Mouse (Mus musculus): ENCODE measurements around the gene Cdh6. TPM values are rescaled to one million over a fixed set of nuclear protein-coding genes. Genes with fewer than 3 reads are reported as not detected.

The Cdh6 gene
- polyA plus RNA-seq (2015; fragmentation: Nextera tagmentation; extraction: Ambion mirVana): 2.7 and 3.0 TPM in 2 replicates

- Histone ChIP-seq H3K9me3 (ENCODE audit: control insufficient read depth) (no peaks in the 10 kb centered on the region), H3K27me3 (replicated peaks; ENCODE audit: control insufficient read depth, insufficient read depth, low read length) (peaks cover 13% of the 10 kb centered on the region; the same call in 1 of the 2 replicates), H3K27ac (ENCODE audit: low read depth, low read length) (no peak within 1 kb of the TSS), H3K4me2 (replicated peaks; ENCODE audit: low read depth) (peak within 1 kb of the TSS; percentile 73), H3K36me3 (ENCODE audit: control insufficient read depth, insufficient read depth) (no peaks in the 10 kb centered on the region), H3K9ac (ENCODE audit: low read depth, low read length) (no peak within 1 kb of the TSS), H3K4me3 (ENCODE audit: low read depth, low read length) (peak within 1 kb of the TSS; percentile 49), H3K4me1 (replicated peaks; ENCODE audit: control insufficient read depth, insufficient read depth, low read length) (no peaks in the 10 kb centered on the region)
- peak; percentile 46 for ATAC-seq
- TF ChIP-seq CTCF (IDR thresholded peaks at IDR 0.05; ENCODE audit: low read depth): peak; percentile 33
- 2% methylated on average over 42 of the region's 42 CpGs for WGBS
These were observed at the start of gene Cdh6 for GRCm38 (mm10) chr15:13173071-13173778. Gene Cdh6 (minus strand): TSS chr15:13173675.

GRCm38 (mm10) chr15:13219727-13220454 lies 46.4 kb upstream of the Cdh6 start:
- Histone ChIP-seq H3K4me1 (replicated peaks; ENCODE audit: control insufficient read depth, insufficient read depth, low read length) (no peaks in the 10 kb centered on the region), H3K27me3 (replicated peaks; ENCODE audit: control insufficient read depth, insufficient read depth, low read length) (no peaks in the 10 kb centered on the region), H3K4me2 (replicated peaks; ENCODE audit: low read depth) (no peak overlapping the region), H3K36me3 (ENCODE audit: control insufficient read depth, insufficient read depth) (no peaks in the 10 kb centered on the region), H3K27ac (ENCODE audit: low read depth, low read length) (no peak overlapping the region), H3K9me3 (ENCODE audit: control insufficient read depth) (no peaks in the 10 kb centered on the region), H3K4me3 (ENCODE audit: low read depth, low read length) (no peak overlapping the region), H3K9ac (ENCODE audit: low read depth, low read length) (no peak overlapping the region)
- no peak for ATAC-seq
- 84% methylated on average over 9 of the region's 9 CpGs for WGBS
- TF ChIP-seq CTCF (IDR thresholded peaks at IDR 0.05; ENCODE audit: low read depth): no peak

GRCm38 (mm10) chr15:13217800-13218199 lies 44.3 kb upstream of the Cdh6 start:
- H3K9ac ChIP-seq (ENCODE audit: low read depth, low read length): no peak overlapping the region
- H3K4me3 ChIP-seq (ENCODE audit: low read depth, low read length): no peak overlapping the region
- no peak for ATAC-seq
- no peaks in the 10 kb centered on the region for H3K4me1 ChIP-seq (replicated peaks; ENCODE audit: control insufficient read depth, insufficient read depth, low read length)
- no peak overlapping the region for H3K27ac ChIP-seq (ENCODE audit: low read depth, low read length)
- 93% methylated on average over 3 of the region's 3 CpGs for WGBS
- H3K27me3 ChIP-seq (replicated peaks; ENCODE audit: control insufficient read depth, insufficient read depth, low read length): no peaks in the 10 kb centered on the region
- no peak overlapping the region for H3K4me2 ChIP-seq (replicated peaks; ENCODE audit: low read depth)
- TF ChIP-seq CTCF (IDR thresholded peaks at IDR 0.05; ENCODE audit: low read depth): no peak
- no peaks in the 10 kb centered on the region for H3K9me3 ChIP-seq (ENCODE audit: control insufficient read depth)
- no peaks in the 10 kb centered on the region for H3K36me3 ChIP-seq (ENCODE audit: control insufficient read depth, insufficient read depth)

- TF ChIP-seq CTCF (IDR thresholded peaks at IDR 0.05; ENCODE audit: low read depth): no peak
- Histone ChIP-seq H3K9me3 (ENCODE audit: control insufficient read depth) (no peaks in the 10 kb centered on the region), H3K4me3 (ENCODE audit: low read depth, low read length) (no peak overlapping the region), H3K27me3 (replicated peaks; ENCODE audit: control insufficient read depth, insufficient read depth, low read length) (no peaks in the 10 kb centered on the region), H3K4me2 (replicated peaks; ENCODE audit: low read depth) (no peak overlapping the region), H3K27ac (ENCODE audit: low read depth, low read length) (no peak overlapping the region), H3K4me1 (replicated peaks; ENCODE audit: control insufficient read depth, insufficient read depth, low read length) (no peaks in the 10 kb centered on the region), H3K36me3 (ENCODE audit: control insufficient read depth, insufficient read depth) (no peaks in the 10 kb centered on the region), H3K9ac (ENCODE audit: low read depth, low read length) (no peak overlapping the region)
- no peak for ATAC-seq
- 82% methylated on average over 1 of the region's 1 CpGs for WGBS
These were observed 43.7 kb upstream of the Cdh6 start for GRCm38 (mm10) chr15:13217161-13217560.

- H3K27ac ChIP-seq (ENCODE audit: low read depth, low read length): no peak overlapping the region
- H3K36me3 ChIP-seq (ENCODE audit: control insufficient read depth, insufficient read depth): no peaks in the 10 kb centered on the region
- no peak for ATAC-seq
- 94% methylated on average over 1 of the region's 1 CpGs for WGBS
- H3K4me2 ChIP-seq (replicated peaks; ENCODE audit: low read depth): no peak overlapping the region
- no peak for TF ChIP-seq CTCF (IDR thresholded peaks at IDR 0.05; ENCODE audit: low read depth)
- no peaks in the 10 kb centered on the region for H3K9me3 ChIP-seq (ENCODE audit: control insufficient read depth)
- no peaks in the 10 kb centered on the region for H3K4me1 ChIP-seq (replicated peaks; ENCODE audit: control insufficient read depth, insufficient read depth, low read length)
- H3K4me3 ChIP-seq (ENCODE audit: low read depth, low read length): no peak overlapping the region
- H3K27me3 ChIP-seq (replicated peaks; ENCODE audit: control insufficient read depth, insufficient read depth, low read length): no peaks in the 10 kb centered on the region
- no peak overlapping the region for H3K9ac ChIP-seq (ENCODE audit: low read depth, low read length)
These were observed 39.5 kb upstream of the Cdh6 start for GRCm38 (mm10) chr15:13212956-13213355.

GRCm38 (mm10) chr15:13212027-13212685 lies 38.7 kb upstream of the Cdh6 start:
- Histone ChIP-seq H3K4me3 (ENCODE audit: low read depth, low read length) (no peak overlapping the region), H3K9ac (ENCODE audit: low read depth, low read length) (no peak overlapping the region), H3K9me3 (ENCODE audit: control insufficient read depth) (no peaks in the 10 kb centered on the region), H3K36me3 (ENCODE audit: control insufficient read depth, insufficient read depth) (no peaks in the 10 kb centered on the region), H3K4me2 (replicated peaks; ENCODE audit: low read depth) (no peak overlapping the region), H3K27me3 (replicated peaks; ENCODE audit: control insufficient read depth, insufficient read depth, low read length) (no peaks in the 10 kb centered on the region), H3K4me1 (replicated peaks; ENCODE audit: control insufficient read depth, insufficient read depth, low read length) (no peaks in the 10 kb centered on the region), H3K27ac (ENCODE audit: low read depth, low read length) (no peak overlapping the region)
- no peak for ATAC-seq
- no peak for TF ChIP-seq CTCF (IDR thresholded peaks at IDR 0.05; ENCODE audit: low read depth)
- WGBS: 59% methylated on average over 4 of the region's 4 CpGs
